Mouse (Mus musculus) T-cell, adult 2 months (primary cell): ENCODE data around the gene Trp63.

Experiments used
- DNase-seq: peaks from one replicate; pipeline ENCODE4 v3.0.0; 2022; ENCODE audit warnings: low spot score

Gene Trp63

DNA sequence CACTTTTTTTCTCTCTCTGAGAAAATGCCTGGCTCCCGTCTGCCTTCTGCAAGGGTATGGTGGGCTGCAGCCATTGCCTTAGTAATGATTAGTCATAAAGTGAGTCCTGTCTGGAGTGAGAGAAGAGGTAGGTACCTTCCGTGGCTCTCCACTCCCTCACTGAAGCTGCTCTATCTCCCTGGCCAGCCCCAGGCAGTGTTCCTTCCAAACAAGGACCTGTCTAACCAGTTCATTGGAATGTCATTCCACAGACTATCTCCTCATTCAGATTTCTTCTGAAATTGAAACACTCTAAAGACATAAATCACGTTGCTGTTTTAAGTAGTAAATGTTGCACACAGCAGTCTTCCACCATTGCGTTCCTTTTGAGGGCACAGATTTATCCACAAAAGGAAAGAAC lies 96.4 kb downstream of the Trp63 start:
- DNase-seq: no peak

DNA sequence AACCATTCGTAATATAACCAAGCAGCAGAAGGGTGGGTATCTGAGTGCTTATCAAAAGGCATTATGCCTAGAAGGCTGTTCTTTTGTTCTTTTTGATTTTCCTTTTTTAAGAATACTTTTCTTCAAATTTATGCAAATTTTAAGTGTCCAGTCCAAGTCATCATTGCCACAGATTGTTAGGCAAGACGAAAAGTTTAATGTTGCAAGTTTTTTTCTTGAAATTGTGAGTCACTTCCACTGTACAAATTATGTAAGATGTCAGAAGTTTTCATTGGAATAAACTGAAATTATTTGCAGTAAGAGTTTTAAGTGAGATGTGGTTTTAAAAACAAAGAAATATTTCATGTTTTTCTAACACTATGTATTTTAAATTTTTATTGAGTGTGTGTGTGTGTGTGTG lies 100.7 kb downstream of the Trp63 start:
- DNase-seq: no peak

DNA sequence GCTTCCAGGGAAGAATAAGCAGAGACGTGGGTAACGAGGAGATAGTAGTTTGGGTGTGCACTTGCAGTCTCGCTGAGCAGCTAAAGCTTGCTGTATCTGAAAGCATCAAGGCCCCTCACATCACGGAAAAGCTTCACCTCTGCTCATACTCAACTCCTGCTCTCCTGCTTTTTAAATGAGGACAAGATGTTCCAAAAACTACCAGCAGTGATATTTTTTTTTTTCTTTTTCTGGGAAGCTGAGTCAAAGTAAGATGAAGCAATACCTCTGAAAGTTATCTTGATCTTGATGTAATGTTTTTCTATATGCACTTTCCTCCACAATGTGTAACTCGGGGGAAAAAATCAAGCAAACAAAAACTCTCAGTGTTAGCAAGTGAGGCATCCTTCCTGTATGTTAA lies 102.9 kb downstream of the Trp63 start:
- DNase-seq: no peak

DNA sequence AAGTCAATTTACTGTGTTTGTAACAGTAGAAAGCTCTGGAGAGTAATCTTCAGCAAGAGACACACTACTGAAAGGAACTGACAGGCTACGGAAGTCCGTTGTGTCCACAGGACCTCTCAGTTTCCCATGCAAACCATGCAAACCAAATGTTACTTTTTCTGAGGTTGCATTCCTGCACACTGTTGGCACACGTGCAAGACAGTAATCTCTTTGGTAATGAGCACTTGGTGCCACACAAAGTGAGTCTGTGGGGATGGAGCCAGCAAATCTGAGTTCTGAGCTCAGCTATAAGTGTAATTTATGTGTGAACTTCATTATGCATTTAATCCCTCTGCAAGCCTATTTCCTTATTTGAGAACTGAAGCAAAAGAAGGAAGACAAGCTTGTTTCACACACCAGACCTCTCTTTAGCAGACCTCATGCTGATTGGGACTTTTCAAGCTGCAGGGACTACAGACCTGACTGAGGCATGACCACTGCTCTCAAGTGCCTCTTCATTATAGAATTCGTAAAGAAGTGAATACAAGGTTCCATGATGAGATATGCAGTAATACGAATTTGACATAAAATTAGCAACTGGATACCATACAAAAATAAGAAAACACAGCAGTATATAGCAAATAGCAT lies 109.2 kb downstream of the Trp63 start:
- DNase-seq: no peak

DNA sequence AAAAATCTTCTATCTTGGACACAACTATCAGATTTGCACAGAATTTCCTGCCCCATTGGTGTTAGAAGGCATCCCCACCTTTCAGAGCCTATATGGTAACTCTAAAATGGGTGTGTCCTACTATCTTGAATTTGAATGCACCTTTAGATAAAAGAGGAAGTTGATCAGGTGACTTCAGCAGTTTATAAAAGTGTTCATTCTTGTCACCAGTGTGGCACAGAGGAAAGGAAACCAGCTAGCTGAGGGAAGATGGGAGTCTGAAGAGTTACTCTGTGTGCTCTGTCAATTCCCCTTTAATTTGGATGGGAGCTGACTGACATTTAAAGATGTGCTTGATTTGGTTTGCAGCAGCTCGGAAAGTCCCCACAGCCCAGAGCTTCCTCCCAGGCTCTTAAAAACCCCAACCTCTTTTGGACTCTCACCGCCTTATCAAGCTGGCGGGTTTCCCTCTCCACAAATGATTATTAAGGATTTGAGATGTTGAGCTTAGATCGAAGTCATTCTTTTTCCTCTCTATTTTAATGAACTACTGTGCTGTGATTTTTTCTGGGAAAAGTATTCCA lies 114.2 kb downstream of the Trp63 start:
- DNase-seq: no peak

DNA sequence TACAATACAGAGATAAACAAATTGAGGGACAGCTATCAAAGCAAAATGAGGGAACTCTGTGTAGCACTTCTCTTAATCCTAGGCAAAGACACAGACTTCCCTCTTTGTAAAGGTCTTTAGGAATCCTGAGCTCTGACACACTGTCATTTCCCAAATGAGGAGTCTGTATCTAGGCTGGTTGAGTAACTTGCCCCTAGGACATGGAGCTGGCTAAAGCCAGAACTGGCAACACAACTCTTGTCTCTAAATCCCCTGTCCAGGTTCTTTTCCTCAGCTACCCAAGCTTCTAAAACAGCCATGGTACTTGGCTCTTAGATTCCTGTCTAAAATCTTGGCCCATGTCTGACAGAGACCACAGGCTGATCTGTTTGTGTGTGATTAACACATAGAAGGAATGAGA lies 116.1 kb downstream of the Trp63 start:
- DNase-seq: no peak

DNA sequence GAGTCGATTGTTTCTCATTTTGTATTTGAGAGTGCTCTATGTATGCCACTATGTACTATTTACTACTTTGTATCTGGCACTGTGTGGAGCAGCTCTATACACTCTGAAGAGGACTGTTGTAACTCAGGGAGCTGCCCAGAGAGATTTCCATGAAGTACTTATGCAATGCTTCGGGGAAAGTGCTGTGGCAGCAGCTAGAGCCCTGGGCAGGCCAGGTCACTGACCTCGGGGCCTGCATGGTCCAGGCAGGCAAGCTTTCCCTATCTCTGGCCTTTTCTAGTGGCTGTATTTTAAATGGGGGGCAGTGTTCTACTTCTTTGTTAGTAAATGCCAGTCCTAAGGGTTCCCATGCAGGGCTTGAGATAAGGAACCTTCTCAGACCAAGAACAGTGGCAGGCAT lies 121.4 kb downstream of the Trp63 start:
- no peak for DNase-seq

DNA sequence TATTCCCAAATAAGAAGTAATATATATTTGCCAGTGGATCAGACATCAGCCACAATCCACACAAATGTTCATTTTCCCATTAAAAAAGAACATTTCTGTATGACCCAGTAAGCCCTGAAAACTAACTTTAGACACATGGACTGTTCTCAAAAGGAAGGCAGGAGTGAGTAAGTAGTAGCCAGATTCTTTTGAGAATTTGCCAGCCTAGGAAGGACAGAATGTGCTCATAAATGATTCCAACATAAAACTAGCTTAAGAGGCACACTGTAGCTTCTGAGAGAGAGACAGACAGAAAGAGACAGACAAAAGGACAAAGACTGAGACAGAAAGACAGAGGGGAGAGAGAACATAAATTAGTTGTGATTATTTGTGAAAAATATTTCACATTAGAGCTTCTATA lies 123.6 kb downstream of the Trp63 start:
- DNase-seq: no peak

DNA sequence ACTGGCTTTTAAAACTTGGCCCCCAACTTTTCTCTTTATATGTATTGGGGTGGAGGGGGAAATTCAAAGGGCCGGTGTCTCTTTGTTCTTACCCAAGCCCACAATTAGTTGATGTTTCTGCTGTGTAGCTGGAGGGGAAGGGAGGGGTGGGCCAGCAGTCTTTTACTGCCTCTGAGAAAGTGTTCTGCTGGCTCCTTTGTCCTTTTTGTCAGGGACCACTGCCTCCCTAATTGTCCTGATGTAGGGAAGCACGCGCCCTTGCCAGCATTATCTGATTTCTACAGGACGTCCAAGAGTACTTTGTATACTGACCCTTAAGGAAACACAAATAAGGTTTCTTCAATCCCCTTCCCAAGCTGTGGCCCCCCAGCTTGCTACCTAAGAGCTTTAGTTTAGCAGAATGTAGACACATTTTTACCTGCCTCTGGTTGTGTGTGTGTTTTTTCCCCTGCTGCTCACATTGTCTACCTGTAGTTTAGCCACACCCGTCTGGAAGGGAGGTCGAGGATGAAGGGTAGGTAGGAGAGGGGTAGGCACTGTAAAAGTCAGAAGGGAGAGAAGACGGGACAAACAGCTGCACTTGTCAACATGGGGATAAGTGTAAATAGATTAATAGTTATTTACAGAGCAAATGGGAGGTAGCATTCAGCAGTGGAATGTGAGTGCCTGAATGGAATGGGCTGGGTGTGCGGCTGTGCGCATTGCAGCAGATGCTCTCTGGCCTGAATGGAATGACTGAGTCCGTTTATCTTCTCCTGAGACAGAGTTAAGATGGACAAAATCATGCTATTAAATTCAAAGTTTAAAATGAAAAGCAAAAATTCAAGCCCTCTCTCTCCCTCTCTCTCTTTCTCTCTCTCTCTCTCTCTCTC lies 134.4 kb downstream of the Trp63 start:
- DNase-seq: no peak

DNA sequence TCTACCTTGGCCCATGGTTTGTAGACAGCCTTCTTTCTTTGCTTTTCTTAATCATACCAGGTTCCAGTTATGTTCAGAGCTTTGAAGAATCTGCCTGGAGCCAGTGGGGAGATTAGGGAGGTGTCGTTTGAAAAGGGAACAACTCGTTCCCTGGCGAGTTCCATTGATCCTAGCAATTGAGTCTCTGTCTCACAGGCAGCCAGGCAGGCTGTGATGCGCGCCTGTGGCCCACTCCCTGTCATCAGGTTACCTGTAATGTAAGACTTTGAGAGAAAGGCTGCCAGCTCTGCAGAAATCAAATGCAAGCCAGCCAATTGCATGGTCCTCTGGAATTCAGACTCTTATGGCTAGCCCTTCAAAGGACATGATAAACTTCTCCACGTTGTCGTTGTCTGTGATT lies 142.5 kb downstream of the Trp63 start:
- no peak for DNase-seq

DNA sequence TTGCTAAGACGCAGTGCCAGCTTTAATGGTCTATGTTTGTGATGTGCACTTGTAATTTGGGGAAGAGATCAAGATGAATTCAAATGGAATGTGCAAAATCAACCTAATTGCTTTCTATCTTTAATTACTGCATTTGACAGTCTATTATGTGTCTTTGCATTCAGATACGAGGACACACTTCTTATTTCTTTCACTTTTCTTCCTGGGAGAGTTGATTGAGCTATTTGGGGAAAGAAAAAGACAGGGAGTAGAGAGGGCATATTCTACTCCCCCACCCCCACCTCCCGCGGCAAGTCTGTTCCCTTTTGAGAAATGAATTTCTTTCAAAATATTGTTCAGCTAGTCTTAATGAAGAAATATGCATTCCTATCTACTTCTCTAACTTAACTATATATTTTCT lies 149.0 kb downstream of the Trp63 start:
- DNase-seq: no peak

DNA sequence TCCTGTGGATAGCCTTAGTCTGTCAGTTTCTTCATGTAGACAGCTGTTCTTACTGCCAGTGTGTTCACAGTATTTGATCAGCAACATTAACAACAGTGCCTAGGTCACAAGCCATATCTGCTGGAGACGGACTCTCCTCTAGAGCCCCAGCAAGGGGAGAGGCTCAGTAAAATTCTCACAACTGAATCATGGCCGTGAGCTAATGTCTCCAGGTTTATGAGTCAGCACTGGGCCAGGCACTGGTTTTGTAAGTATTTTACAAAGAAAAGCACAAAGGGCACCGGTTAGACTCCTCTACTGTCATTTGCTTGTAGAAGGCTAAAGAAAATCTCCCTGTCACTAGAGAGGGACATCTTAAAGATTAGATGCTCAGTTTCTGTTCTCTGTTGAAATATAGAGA lies 151.7 kb downstream of the Trp63 start:
- no peak for DNase-seq

DNA sequence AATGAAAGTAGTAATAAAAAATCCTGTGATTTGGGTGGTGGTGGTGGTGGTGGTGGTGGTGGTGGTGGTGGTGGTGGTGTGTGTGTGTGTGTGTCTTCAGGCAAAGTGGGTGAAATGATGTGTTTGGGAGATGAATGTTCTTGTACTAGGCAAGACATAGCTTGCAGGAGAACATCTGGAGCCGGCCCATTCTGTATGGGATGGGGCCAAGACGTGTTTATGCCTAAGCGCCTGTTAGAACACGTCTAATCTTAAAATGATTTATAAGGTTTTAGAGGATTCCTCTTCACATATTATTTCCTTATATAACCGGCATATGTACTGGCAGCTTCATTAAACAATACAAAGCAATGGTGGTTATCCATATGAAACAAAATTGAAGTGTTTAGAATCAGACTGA lies 152.2 kb downstream of the Trp63 start:
- no peak for DNase-seq

DNA sequence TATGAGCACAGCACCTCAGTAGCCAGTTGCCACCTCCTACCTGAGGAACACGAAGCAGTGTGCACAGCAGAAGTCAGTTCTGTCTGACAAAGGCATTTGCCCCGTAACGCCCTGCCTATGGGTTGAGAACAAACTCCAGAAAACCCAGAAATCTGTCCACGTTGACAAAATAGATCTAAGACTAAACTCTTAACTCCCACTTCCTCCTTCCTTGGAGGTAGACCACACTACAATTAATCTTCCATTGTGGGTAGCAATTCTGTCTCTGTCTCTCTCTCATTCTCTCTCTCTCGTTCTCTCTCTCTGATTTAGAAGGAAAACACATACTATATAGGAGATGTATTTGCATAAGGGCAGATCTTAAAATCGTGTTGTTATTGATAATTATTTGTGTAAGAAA lies 159.4 kb downstream of the Trp63 start:
- no peak for DNase-seq

DNA sequence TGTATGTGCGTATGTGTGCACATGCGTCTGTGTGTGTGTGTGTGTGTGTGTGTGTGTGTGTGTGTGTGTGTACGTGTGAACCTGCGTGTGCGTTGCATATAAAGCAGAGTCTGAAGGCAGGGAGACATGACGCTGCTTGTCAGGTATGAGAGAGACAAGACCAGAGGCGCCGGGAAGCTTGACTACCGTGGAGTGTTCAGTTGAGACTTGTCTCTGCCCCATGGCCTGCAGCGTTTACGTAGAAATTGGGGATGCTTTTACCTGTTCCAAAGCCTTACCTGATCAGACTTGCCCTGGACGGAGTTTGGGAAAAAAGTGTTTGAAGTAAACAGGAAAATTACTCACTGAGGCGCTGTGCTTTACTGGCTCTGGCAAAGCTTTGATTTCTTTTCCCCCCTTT lies 160.1 kb downstream of the Trp63 start:
- DNase-seq: no peak

DNA sequence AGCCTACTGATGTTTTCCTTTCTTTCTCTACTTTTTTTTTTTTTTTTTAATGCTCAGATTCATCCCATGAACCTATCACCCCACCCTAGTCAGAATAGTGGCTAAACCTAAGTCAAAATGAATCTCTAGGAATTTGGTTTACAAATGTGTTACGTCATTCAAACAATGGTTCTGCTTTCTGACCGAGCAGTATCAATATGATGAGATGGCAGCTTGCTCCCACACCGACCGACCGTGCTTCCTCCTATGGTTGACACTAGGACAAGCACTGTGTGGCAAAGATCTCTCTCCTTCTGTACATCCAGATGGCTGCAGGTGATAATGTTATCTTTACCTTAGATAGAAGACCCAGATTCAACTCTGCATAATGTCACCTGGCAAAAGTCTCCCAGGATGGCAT lies 163.0 kb downstream of the Trp63 start:
- no peak for DNase-seq

DNA sequence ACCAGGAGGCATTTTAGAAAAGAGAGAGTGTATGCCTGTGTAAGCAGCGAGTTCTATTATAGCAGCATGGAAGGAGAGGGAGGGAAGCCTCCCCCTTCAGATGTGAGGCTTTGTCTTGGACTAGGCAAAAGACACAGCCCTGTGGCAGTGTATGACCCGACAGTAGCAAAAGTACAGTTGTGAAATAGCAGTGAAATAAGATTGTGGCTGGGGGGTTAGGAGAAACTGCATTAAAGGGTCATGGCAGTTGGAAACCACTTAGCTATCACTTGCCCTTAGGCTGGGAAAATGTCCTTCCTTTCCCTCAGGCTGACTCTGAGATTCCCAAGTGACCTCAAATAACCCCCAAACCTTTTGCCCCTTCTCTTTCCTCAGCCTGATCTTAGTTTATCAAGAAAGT lies 164.9 kb downstream of the Trp63 start:
- no peak for DNase-seq

DNA sequence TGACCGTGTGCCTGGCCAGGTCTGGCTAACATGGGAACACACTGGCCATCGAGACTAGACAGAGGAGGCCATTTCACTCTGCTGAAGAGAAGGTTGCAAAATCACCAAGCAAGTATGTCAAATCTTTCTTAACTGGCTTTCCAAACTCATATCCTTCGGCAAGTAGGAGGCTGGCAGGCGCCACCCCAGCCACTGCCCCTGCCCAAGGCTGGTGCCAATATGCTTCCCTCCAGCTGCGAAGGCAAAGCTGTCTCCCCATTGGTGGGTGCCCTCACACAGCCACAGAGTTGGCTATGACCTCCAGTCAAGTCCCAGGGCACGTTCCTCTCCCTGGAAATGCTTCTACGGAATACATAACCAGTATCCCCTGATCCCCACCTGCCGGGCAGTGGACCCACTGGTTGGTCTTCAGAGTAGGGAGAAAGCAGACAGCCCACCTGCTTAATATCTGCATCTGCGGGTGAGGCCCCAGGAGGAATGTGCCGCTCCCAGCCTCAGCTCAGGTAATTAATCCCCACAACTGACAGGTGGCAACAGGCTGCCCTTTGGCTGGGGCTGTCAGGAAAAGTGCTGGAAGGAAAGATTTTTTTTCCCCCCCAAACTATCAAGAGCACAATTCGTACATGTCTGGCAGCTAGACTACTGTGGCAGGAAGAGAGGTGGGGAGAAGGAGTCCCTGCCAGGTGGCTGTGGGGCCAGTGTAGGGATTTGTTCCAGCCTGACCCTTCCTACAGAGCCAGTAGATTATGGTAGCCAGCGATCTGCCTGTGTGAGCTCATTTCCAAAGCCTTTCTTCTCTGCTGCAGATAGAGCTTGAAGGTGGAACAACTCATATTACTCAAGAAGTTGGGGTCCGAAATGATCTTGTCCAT lies 166.3 kb downstream of the Trp63 start:
- DNase-seq: no peak

DNA sequence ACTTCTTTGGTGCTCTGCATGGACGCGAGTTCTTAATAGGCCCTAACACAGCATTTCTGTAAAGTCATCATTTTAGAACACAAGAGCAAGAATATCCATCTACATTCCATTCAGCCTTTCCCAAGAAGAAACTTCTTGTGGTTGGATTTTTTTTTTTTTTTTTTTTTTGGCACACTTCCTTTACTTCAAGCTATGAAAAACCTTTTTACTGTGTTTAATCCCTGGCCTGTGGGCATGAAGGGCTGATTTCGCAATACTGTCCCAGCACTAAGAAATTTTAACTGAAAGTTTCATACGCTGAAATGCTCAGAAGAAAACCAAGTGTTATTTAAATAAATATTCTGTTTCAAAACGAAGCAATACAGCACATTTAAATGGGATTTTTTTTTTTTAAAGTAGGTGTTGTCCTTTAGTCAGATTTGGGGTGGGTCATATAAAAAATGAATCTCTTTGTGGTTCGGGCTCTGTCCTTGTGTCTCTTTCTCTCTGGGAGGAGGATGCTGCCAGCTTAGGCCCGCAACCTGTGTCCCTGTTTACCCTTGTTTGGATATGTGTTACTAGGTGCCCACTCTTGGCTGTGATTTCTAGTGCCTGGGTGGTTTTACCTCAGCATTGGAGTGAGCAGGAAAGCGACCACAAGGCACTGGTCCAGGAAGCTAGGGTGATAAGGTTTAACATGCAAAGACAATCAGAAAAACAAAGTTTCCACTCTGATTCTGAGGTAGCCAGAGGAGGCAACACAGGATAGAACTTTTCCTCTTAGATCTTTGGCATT lies 177.4 kb downstream of the Trp63 start:
- no peak for DNase-seq

DNA sequence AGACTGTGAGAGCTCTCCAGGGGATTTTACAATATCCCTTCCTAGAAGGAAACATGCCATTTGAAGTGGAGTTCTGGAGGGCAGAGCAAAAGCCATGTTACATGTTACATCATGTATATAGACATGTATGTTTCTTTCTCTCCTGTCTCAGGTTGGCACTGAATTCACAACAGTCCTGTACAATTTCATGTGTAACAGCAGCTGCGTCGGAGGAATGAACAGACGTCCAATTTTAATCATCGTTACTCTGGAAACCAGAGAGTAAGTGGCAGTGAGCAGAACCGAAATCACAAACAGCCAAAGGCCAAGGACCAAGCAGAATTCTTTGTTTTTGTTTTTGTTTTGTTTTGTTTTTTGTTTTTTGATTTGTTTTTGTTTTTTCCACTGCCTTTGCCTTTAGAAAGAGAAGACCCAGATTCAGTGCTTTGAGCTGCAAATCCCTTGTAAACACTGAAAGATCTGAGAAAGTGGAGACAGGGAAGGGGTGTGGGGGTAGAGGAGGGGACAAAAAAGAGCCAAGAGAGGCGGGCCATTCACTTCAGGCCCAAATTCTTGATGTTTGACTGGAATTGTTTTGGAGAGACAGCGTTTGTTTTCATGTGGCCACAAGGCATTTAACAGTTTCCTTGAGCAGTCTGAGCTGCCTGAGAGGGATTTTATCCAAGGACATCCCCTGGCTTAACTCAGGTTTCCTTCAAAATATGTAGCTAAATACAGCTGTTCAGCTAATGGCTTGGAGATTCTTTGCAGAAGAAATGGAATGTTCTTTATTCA lies 181.7 kb downstream of the Trp63 start:
- DNase-seq: no peak

DNA sequence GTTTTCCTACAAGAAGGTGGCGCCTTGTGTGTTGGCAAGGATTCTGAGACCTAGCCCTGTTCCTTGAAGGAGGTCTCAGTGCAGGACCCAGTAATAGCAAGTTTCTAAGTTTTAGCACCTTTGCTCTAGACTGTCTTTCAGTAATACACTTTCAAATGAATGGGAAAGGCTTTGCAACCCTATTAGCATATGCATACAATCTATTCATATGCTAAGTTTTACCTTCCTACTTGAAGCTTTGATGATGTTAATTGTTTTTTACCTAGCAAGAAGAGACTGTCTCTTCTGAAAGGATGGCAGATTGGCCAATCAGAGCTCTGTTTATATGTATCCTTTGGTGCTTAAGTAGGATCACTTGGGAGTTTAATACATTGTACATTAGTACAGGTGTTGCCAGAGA lies 187.9 kb downstream of the Trp63 start:
- DNase-seq: no peak
